ENCODE assay signal across 19 mouse cellular contexts in genomic region chr4:31421386-31421785, GRCm38 (mm10).
"Had no signal": no experiment of that assay in that cellular context is flagged by ENCODE, and none has a peak within 500 bp of the region (broad histone marks: within the 10 kb centered on the region; RNA-seq: fewer than 3 reads in every experiment).

No protein-coding gene starts in this region.

- H3K27ac ChIP-seq: hindbrain, postnatal 0 days; limb, embryonic 12.5 days; limb, embryonic 15.5 days; liver, embryonic 14.5 days; macrophage; midbrain, embryonic 13.5 days; stomach, postnatal 0 days had no signal

- H3K36me3 ChIP-seq: limb, embryonic 12.5 days; limb, embryonic 15.5 days; midbrain, embryonic 13.5 days had no signal

- H3K9me3 ChIP-seq: limb, embryonic 15.5 days; midbrain, embryonic 13.5 days had no signal

- H3K9ac ChIP-seq: limb, embryonic 12.5 days; limb, embryonic 15.5 days; liver, embryonic 14.5 days; liver, postnatal 0 days; lung, embryonic 14.5 days; midbrain, embryonic 13.5 days had no signal

- H3K4me2 ChIP-seq: limb, embryonic 12.5 days; limb, embryonic 15.5 days; liver, embryonic 11.5 days; lung, embryonic 14.5 days; midbrain, embryonic 13.5 days had no signal

- ATAC-seq: hindbrain, postnatal 0 days; inflammation-experienced regulatory T-cells, adult 6 months; liver, postnatal 0 days; lung, postnatal 0 days; midbrain, embryonic 13.5 days had no signal

- DNase-seq: left cerebral cortex, postnatal 4 days; liver, postnatal 0 days; lung, embryonic 14.5 days; right cerebral cortex, adult 18-20 months; right cerebral cortex, postnatal 14 days; right cerebral cortex, postnatal 4 days; thymus, adult 2 months; thymus, postnatal 14 days; thymus, postnatal 4 days had no signal

- H3K27me3 ChIP-seq: limb, embryonic 12.5 days; limb, embryonic 15.5 days; midbrain, embryonic 13.5 days had no signal

- H3K4me3 ChIP-seq: limb, embryonic 12.5 days; limb, embryonic 15.5 days; midbrain, embryonic 13.5 days had no signal
